Mouse (Mus musculus) intestine, embryonic 14.5 days (tissue): Measurements from ENCODE around the gene Rasd1. TPM values are rescaled to one million over a fixed set of nuclear protein-coding genes. Genes with fewer than 3 reads are reported as not detected.

Experiments used
- ATAC-seq: fragments of 200-750 bp; cut with Nextera tagmentation; replicated peaks from 2 replicates; pipeline ENCODE4 v1.8.0; 2017; ENCODE audit warnings: low read depth, moderate number of reproducible peaks, moderate TSS enrichment, moderate library complexity; ENCODE audit not compliant: low FRiP score, low TSS enrichment
- DNase-seq: peaks from one replicate; pipeline ENCODE4 v3.0.0-alpha.2; 2018; ENCODE audit warnings: low spot score
- H3K27ac ChIP-seq: fragments of 300-500 bp; sonication (generic); 2 replicates; pipeline ENCODE4 v1.5.1; 2014; ENCODE audit warnings: low read depth, mild to moderate bottlenecking, control low read depth
- H3K27me3 ChIP-seq: fragments of 300-500 bp; sonication (generic); replicated peaks from 2 replicates; pipeline ENCODE4 v1.6.1; 2014; ENCODE audit warnings: low read length, control low read depth; ENCODE audit not compliant: control insufficient read depth, insufficient read depth
- H3K36me3 ChIP-seq: fragments of 300-500 bp; sonication (generic); 2 replicates; pipeline ENCODE4 v1.6.1; 2014; ENCODE audit warnings: low read length, control low read depth; ENCODE audit not compliant: control insufficient read depth, insufficient read depth
- H3K4me1 ChIP-seq: fragments of 300-500 bp; sonication (generic); replicated peaks from 2 replicates; pipeline ENCODE4 v1.6.1; 2014; ENCODE audit warnings: low read length, control low read depth, mixed read lengths; ENCODE audit not compliant: control insufficient read depth, insufficient read depth
- H3K4me2 ChIP-seq: fragments of 300-500 bp; sonication (generic); 2 replicates; pipeline ENCODE4 v1.6.1; 2014; ENCODE audit warnings: low read length
- H3K4me3 ChIP-seq: fragments of 300-500 bp; sonication (generic); 2 replicates; pipeline ENCODE4 v1.5.1; 2014; ENCODE audit warnings: low read depth, low read length, control low read depth, mixed read lengths
- H3K9ac ChIP-seq: fragments of 300-500 bp; sonication (generic); 2 replicates; pipeline ENCODE4 v1.6.1; 2014; ENCODE audit warnings: mild to moderate bottlenecking, low read length
- H3K9me3 ChIP-seq: fragments of 300-500 bp; sonication (generic); 2 replicates; pipeline ENCODE4 v1.6.1; 2016; ENCODE audit warnings: low read length, control low read depth; ENCODE audit not compliant: control insufficient read depth
- WGBS: fragments of 180-500 bp; shearing (Covaris S2); extraction: QIAGEN DNeasy Blood & Tissue Kit; methylation state at CpG from one replicate; pipeline ENCODE4 v1.1.7; 2014; 5-methylcytosine and 5-hydroxymethylcytosine counted together
- polyA plus RNA-seq: library from polyadenylated mRNA; unstranded; fragments of >200 nt; fragmentation: Nextera tagmentation; extraction: Ambion mirVana; gene quantifications from 2 replicates; pipeline ENCODE4 v1.2.1, GENCODE M21; 2014

Rasd1 gene
- polyA plus RNA-seq, 1 experiment from 2014 or later: 2.0 TPM

DNA sequence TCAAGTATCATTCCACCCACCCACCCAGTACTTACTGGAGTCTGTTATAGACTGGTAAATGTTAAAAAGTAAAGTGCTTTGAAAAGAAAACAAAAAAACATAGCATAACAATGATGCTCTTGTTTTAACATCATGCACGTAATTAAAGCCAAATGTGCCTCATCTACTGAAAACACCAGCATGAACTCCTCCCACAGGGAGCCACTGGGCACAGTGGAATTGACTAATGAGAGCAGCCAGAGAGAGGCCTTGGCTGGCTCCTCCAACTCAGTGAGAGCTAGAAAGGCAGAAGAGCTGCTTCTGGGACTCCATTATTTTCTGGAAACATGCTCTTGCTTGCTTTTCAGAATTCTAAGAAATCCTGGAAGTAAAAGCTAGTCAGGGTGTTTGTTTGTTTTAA, 24.7 kb upstream of the Rasd1 start:
- Histone ChIP-seq H3K36me3 (no peaks in the 10 kb centered on the region), H3K27me3 (no peaks in the 10 kb centered on the region), H3K27ac (no peak overlapping the region), H3K4me1 (no peaks in the 10 kb centered on the region), H3K4me3 (no peak overlapping the region), H3K4me2 (no peak overlapping the region), H3K9ac (no peak overlapping the region), H3K9me3 (no peaks in the 10 kb centered on the region)
- ATAC-seq (no peak), DNase-seq (no peak)
- 87% methylated on average over 1 of the region's 1 CpGs for WGBS

- no peak overlapping the region for H3K27ac ChIP-seq
- ATAC-seq (no peak), DNase-seq (no peak)
- H3K4me2 ChIP-seq: no peak overlapping the region
- H3K36me3 ChIP-seq: no peaks in the 10 kb centered on the region
- no peaks in the 10 kb centered on the region for H3K27me3 ChIP-seq
- whole genome bisulfite sequencing: 78% methylated on average over 5 of the region's 5 CpGs
- no peak overlapping the region for H3K9ac ChIP-seq
- no peaks in the 10 kb centered on the region for H3K9me3 ChIP-seq
- H3K4me1 ChIP-seq: no peaks in the 10 kb centered on the region
- H3K4me3 ChIP-seq: no peak overlapping the region
Measured at GRCm38 (mm10) chr11:59977831-59978230, 13.1 kb upstream of the Rasd1 start.

DNA sequence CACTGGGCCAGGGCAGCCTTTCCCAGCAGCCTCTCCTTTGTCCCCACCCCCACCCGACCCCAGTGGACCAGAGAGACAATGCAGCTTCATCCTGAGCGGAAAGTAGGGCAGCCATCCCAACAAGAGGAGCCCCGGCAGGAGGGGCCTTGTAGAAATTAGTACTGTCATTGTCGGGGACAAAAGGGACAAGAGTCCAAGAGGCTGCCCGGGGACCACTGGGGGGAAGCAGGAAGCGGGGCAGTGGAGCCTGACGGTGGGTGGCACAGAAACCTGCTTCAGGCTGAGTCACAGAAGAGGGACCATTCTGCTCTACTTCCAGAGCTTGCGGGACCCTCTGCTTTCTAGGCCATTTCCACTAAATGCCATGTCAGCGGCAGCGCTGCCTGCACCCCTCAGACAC, 10.5 kb upstream of the Rasd1 start:
- Histone ChIP-seq H3K9me3 (no peaks in the 10 kb centered on the region), H3K4me2 (no peak overlapping the region), H3K27ac (no peak overlapping the region), H3K4me1 (no peaks in the 10 kb centered on the region), H3K4me3 (no peak overlapping the region), H3K9ac (no peak overlapping the region), H3K27me3 (no peaks in the 10 kb centered on the region), H3K36me3 (no peaks in the 10 kb centered on the region)
- DNase-seq (no peak), ATAC-seq (no peak)
- 62% methylated on average over 10 of the region's 10 CpGs for WGBS

GRCm38 (mm10) chr11:59973389-59973788, 8.6 kb upstream of the Rasd1 start:
- H3K36me3 ChIP-seq: no peaks in the 10 kb centered on the region
- H3K4me2 ChIP-seq: no peak overlapping the region
- no peak for DNase-seq
- 86% methylated on average over 5 of the region's 5 CpGs for WGBS
- no peaks in the 10 kb centered on the region for H3K4me1 ChIP-seq
- no peaks in the 10 kb centered on the region for H3K9me3 ChIP-seq
- no peak overlapping the region for H3K27ac ChIP-seq
- ATAC-seq: no peak
- no peak overlapping the region for H3K4me3 ChIP-seq
- no peaks in the 10 kb centered on the region for H3K27me3 ChIP-seq
- no peak overlapping the region for H3K9ac ChIP-seq

GRCm38 (mm10) chr11:59971691-59972090, 6.9 kb upstream of the Rasd1 start:
- H3K4me3 ChIP-seq: no peak overlapping the region
- no peak for DNase-seq
- no peaks in the 10 kb centered on the region for H3K36me3 ChIP-seq
- H3K4me2 ChIP-seq: no peak overlapping the region
- H3K4me1 ChIP-seq: peaks cover under 1% of the 10 kb centered on the region; the same call in 1 of the 2 replicates
- no peak overlapping the region for H3K9ac ChIP-seq
- WGBS: 53% methylated on average over 2 of the region's 2 CpGs
- H3K27me3 ChIP-seq: no peaks in the 10 kb centered on the region
- H3K27ac ChIP-seq: no peak overlapping the region
- no peak for ATAC-seq
- H3K9me3 ChIP-seq: no peaks in the 10 kb centered on the region

DNA sequence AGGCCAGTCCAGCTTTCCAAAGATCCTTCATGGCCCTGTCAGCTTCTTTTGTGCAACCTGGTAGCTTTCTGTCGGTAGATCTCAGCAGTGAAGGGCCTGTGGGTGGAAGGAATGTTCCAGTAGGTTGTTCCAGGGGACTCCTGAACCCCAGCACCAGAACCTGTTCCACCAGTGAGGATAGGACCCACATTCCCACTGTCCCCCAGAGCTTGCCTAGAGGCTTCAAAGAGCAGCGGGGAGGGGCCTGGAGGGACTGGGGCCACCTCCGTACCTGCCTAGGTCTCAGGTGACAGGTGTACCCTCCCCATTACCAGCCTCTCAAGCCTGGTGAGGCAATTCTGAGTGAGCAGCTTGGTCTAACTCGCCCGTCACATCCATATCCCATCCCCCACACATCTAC, 6.0 kb upstream of the Rasd1 start:
- DNase-seq (no peak), ATAC-seq (no peak)
- H3K4me3 ChIP-seq: no peak overlapping the region
- H3K36me3 ChIP-seq: no peaks in the 10 kb centered on the region
- WGBS: 69% methylated on average over 5 of the region's 5 CpGs
- no peak overlapping the region for H3K9ac ChIP-seq
- no peak overlapping the region for H3K27ac ChIP-seq
- H3K4me2 ChIP-seq: no peak overlapping the region
- no peaks in the 10 kb centered on the region for H3K27me3 ChIP-seq
- no peaks in the 10 kb centered on the region for H3K9me3 ChIP-seq
- peaks cover 10% of the 10 kb centered on the region for H3K4me1 ChIP-seq

GRCm38 (mm10) chr11:59967765-59968164, 3.0 kb upstream of the Rasd1 start:
- 84% methylated on average over 1 of the region's 1 CpGs for WGBS
- no peak for ATAC-seq
- H3K9ac ChIP-seq: no peak overlapping the region
- H3K27me3 ChIP-seq: peaks cover 12% of the 10 kb centered on the region
- DNase-seq: no peak
- H3K4me3 ChIP-seq: no peak overlapping the region
- H3K4me1 ChIP-seq: peaks cover 14% of the 10 kb centered on the region
- no peaks in the 10 kb centered on the region for H3K9me3 ChIP-seq
- H3K27ac ChIP-seq: no peak overlapping the region
- H3K4me2 ChIP-seq: no peak overlapping the region
- H3K36me3 ChIP-seq: peaks cover 2% of the 10 kb centered on the region; the same call in 1 of the 2 replicates

- H3K36me3 ChIP-seq: peaks cover 18% of the 10 kb centered on the region
- peak overlapping the region; percentile 70 for H3K27ac ChIP-seq
- H3K9me3 ChIP-seq: no peaks in the 10 kb centered on the region
- WGBS: 37% methylated on average over 4 of the region's 4 CpGs
- H3K4me3 ChIP-seq: no peak overlapping the region
- H3K27me3 ChIP-seq: peaks cover 16% of the 10 kb centered on the region
- H3K4me1 ChIP-seq: peaks cover 14% of the 10 kb centered on the region
- no peak for ATAC-seq
- H3K9ac ChIP-seq: 0 out of 2 replicates have a peak overlapping the region, but pooled peaks have one; percentile 5
- DNase-seq: no peak
- peak overlapping the region; percentile 13; the same call in 1 of the 2 replicates for H3K4me2 ChIP-seq
Measured at GRCm38 (mm10) chr11:59966102-59966483, 1.3 kb upstream of the Rasd1 start.

DNA sequence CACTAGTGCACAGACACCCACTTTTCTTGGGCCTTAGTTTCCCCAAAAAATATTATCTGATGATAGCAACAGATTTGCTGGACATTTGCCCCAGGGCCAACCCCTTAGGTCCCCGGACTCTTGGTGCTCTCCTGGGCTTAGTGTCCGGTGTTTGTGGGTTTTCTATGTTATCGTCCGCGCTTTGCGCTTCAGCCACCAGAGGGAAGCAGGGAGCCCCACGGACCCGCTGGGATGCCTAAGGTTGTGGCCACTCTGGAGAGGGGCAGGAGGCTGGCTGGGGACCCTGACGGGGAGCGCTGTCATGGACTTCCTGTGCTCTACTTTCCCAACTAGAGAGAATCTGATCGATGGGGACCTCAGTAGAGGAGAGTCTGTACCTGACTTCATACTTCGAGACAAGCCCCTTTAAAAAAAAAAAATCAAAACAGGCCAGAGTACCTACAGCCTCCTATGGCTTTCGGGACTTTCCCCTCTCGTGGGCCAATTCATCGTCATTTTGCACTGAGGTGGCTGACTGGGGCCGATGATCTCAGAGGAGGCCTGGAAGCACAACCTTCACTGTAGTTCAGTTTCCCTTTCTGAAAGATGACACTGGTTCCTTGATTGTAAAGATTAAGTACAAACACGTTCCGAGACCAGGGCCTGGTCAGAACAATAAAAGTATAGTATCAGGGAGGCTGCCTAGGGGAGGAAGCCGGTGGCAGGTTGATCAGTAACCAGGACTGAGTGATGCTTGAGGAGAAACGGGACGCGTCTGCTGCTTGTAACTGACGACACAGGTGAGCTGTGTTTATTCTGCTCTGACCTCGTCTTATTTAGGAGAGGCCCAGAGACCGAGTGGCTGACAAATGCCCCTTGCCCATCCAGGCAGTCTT, 720 bp upstream of the Rasd1 start:
- Histone ChIP-seq H3K4me3 (peak overlapping the region; percentile 46), H3K4me1 (peaks cover 14% of the 10 kb centered on the region), H3K27ac (peak overlapping the region; percentile 70), H3K4me2 (peak overlapping the region; percentile 97), H3K27me3 (peaks cover 16% of the 10 kb centered on the region), H3K9me3 (no peaks in the 10 kb centered on the region), H3K36me3 (peaks cover 24% of the 10 kb centered on the region), H3K9ac (peak overlapping the region; percentile 48)
- peak; percentile 94 for DNase-seq
- ATAC-seq: peak; percentile 69
- 10% methylated on average over 25 of the region's 25 CpGs for WGBS
